Mouse (Mus musculus) liver, adult 2 months (tissue): ENCODE data around the gene Arhgef38.

Source experiments
- CTCF ChIP-seq: fragments of 200-500 bp; IDR thresholded peaks from 2 replicates; pipeline ENCODE4 v1.5.1; 2011; ENCODE audit warnings: low read depth, low read length, control low read depth
- POLR2A ChIP-seq: fragments of 200-500 bp; IDR thresholded peaks from 2 replicates; pipeline ENCODE4 v1.6.1; 2011; ENCODE audit warnings: low read length, control low read depth; ENCODE audit not compliant: insufficient read depth; ENCODE audit errors: extremely low read depth

DNA sequence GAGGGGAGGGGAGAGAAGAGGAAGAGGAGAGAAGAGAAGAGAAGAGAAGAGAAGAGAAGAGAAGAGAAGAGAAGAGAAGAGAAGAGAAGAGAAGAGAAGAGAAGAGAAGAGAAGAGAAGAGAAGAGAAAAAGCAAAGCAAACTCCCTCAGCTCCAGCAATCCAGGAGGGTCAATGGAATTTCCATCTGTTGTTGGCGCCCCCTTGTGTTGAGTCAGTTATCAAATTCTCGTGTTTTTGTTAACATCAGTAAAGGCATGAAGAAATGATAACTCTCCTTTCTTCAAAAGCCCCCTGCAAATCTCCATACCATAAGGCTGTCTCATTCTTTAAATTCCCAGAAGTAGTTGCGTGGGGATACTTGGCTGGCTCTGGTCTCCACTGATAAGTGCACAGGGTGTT, 37.1 kb upstream of the Arhgef38 start:
- TF ChIP-seq CTCF (peak; percentile 31; the same call in 1 of the 2 replicates), POLR2A (no peak)
